Mouse (Mus musculus): ENCODE results near the gene Akain1.

GRCm38 (mm10) chr17:69396147-69397033, 42.7 kb upstream of the Akain1 start:
- no peak for TF ChIP-seq POLR2A (IDR thresholded peaks at IDR 0.05; ENCODE audit: insufficient read depth, low read depth, low read length)
- TF ChIP-seq CTCF (IDR thresholded peaks at IDR 0.05; ENCODE audit: insufficient read depth, low read depth, low read length), result no peak
